Mouse (Mus musculus) 416B (cell line): ENCODE data around the gene C3.

Experiments
- DNase-seq: peaks from one replicate; pipeline ENCODE4 v3.0.0; 2011; ENCODE audit warnings: low read depth

C3 gene

DNA sequence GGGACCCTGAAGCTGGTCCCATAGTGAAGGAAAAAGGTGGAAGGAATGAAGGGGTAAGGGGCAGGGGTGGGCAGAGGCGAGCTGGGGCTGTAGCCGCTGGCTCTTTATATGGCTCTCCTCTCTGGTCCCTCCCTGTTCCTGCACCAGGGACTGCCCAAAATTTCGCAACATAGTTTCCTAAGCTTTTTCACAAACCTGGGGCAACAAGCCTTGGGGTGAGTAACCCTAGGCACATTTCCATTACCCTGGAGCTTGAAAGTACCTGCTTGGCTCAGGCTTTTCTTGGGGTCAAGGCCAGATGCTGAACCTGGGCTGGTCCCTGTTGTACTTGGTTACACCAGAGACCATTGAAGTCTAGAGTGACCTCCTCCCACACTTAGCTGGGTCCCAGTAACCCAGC, at the start of gene C3:
TSS of gene C3 (minus strand) at position 123 of the 400 bp plus-strand sequence.
- peak; percentile 84 for DNase-seq

DNA sequence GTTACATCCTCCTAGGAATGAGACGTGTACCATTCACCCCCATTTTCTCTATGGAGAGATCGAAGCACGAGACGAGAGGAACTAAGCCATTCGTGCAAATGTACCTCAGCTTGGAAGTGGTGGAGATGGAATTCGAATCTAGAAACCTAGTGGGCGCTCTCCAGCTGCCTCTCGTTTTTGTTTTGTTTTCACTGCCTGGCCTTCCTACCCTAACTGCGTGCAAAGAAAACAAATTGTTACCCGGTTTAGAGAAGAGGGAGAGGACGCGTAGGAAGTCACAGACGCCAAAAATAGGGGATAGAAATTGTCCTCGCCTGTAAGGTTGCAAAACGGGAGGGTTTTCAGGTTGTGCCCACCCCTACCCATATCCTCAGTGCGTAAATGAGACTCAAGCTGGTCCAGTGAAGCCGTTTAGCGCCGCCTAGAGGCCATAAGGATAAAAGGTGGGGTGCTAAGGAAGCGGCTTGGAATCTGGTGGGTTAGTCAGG, 48.7 kb upstream of the C3 start:
- DNase-seq: peak; percentile 94

DNA sequence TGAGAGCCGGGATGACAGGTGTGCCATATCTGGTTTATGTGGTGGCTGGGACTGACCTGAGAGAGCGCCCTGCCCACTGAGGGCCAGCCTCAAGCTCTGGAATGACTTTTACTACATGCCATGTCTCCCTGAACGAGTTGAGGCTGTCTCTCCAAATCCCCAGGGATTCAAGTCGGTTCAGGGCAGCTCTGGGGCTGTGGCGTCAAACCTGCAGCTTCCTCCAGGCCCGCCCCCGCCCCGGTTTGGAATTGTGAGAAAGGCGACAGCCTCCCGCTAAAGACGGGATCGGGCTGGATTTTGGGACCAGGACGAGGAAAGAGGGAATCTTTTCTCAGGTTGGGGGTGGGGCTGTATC, 48.0 kb upstream of the C3 start:
- no peak for DNase-seq

DNA sequence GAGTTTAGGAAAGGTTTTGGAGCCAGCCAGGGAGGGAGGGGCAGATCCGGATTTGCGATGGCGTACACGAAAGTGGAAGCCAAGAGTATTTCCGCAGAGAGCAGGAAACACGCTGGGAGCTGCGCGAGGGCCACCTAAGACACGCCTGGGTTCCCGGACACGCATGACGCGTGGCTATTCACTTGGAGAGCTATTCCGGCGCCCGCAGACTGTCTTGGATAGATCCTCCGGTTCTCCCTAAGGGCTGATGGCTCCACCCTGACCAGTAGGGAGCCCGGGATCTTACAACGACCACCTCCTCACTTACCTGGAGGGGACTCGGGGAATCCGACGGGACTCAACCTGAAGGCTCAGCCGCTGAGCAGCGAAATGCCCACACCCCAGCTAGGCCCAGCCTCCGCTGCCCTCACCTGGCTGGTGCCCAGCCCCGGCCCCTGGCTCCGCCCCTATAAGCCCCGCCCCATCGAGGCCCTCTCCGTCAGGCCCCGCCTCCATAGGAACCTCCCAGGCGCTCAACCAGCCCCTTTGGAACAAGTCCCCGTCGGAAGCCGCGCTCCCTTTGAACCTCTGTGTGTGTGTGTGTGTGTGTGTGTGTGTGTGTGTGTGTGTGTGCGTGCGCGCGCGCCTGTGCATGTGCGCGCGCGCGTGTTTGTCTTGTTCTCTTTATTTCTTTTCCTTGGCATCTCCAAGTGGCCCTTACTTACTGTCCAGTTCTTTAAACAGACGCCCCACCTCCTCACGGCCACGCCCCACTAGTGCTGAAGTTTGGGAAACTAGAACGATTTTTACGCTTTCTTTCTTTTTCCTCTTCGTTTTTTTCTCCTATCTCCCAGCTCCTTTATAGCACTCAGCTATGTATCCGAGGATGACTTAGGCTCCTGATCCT, 47.4 kb upstream of the C3 start:
- DNase-seq: peak; percentile 93

GRCm38 (mm10) chr17:57274686-57275085, 46.8 kb upstream of the C3 start:
- peak; percentile 49 for DNase-seq

DNA sequence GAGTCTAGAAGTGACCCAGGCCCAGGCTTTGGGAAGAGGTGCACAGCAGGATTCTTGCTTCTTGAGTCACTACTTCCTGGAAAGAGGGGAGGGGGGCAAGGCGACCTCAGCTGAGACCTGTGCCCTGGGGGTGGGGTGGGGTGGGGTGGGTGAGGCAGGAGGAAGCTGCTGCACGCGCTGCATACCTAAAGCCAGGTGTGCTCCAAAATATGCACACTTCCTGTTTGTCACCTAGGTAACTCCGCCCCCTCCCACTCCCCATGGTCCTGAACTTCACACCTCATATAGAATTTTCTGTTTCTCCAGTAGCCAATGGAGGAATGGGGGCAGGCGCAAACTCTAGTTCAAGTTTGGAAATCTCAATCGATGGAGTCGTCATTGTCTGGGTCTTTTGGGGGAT, 45.9 kb upstream of the C3 start:
- no peak for DNase-seq

DNA sequence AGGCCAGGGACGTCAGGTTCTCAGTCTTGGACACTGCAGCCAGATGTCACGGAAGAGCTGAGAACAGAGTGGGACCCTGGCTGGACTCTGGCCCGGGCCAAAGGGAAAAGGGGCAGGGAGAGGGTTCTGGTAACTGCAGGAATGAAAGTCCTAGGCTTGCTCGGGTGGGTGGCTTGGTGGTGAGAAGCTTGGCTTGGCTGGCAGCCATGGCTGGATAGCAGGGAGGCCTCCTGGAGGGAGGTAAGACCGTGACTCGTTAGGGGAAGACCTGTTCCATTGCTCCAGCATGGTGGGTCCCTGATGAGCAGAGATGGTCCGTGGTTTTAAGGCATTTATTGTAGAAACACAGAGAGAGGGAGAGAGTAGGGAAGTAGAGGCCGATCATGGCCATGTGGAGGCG, 43.4 kb upstream of the C3 start:
- no peak for DNase-seq

DNA sequence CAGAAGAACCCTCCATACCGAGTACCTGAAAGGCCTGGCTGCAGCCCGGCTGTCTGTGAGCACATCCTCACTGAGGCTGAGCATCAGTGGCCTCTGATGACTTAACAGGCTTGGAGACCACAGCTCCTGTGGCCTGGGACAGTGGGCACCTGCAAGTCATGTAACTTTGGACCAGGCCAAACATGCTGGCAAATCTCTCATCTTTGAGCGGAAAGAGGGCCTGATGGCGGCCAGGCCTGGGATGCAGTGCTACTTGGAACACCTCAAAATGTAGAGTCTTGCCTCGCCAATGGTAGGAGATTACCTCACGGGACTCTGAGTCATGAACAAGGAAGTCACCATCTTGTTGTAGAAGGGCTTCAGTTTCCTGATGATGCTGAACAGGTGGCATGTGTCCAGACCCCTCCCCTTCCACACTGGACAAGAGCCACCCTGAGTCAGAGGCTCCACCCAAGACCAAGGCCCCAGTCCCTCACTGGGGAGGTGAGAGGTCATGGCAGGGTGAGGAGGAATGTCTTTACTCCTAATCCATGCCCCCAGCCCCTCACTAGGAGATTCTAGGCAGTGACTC, 39.7 kb upstream of the C3 start:
- DNase-seq: peak; percentile 69

DNA sequence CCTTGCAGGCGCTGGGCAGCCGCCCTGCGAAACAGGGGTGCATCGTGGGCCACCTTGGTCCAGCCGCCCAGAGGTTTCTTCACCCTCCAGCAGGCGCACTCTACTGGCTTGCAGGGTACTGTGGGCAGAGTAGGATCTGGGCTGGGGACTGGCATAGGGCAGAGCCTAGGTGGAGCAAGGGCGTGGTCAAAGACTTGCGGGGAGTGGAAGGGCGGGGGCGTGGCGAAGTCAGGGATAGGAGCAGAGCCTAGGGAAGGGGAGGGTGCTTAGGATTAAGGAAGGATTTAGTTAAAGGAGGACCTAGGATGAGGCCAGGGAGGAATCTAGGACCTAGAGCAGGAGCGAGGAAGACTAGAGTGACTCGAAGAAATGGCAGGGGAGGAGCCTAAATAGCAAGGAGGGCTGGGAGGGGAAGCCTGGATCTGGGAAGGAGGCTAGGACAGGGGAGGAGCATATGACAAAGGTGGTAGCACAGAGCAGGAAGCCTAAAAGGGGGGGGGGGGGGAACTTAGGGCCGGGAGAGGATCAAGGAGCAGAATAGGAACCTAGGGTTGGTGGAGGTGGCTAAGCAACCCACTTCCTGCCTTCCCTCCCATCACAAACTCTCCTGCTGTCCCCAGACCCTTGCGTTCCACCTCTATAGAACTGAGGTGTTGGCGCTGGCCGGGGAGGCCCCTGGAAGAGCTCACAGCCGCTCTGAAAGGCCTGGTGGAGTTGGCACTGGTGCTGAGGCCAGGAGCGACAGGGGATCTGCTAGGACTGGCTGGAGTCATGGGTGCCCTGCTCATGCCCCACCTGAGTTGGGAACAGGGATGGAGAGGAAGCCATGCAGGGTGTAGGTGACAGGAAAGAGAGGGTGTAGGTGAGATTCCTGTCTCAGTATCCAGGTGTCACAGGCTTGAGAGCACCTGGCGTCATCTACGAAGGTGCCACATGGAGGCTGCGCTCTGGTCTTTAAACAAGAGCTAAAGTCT, 37.3 kb upstream of the C3 start:
- DNase-seq: peak; percentile 96

GRCm38 (mm10) chr17:57264164-57264563, 36.2 kb upstream of the C3 start:
- DNase-seq: peak; percentile 92

GRCm38 (mm10) chr17:57262901-57263550, 35.1 kb upstream of the C3 start:
- DNase-seq: no peak

GRCm38 (mm10) chr17:57261796-57262195, 33.9 kb upstream of the C3 start:
- no peak for DNase-seq

GRCm38 (mm10) chr17:57261286-57261685, 33.4 kb upstream of the C3 start:
- no peak for DNase-seq

GRCm38 (mm10) chr17:57260351-57260750, 32.4 kb upstream of the C3 start:
- DNase-seq: no peak

DNA sequence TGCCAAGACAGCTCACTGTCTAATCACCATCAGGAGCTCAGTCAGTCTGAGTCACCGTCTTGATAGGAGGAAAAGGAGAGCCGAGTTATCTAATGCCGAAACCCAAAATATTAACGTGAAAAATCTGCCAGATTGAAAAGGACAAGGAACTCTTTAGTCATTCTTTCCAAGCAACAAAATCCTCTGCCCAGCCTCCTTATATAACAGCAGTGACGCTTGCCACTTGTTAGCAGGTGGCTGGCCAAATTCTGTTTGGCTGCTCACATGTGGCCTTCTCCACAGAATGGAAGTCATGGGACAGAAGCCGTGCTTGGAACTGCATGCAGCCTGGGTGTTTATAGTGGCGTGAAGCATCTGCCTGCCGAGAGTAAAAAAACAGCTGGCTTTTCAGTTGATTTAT, 31.8 kb upstream of the C3 start:
- no peak for DNase-seq

DNA sequence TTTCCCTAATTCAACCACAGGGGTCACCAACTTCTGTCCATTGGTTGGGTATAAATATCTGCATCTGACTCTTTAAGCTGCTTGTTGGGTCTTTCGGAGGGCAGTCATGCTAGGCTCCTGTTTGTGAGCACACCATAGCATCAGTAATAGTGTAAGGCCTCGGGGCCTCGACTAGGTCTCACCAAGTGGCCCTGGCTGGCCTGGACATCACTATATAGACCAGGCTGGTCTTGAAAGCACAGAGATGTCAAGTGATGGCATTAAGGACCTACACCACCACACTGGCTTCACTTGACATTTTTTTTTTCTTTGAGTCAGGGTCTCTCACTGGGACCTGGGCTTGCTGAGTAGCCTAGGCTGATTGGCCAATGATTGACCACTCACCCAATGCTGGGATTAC, 30.3 kb upstream of the C3 start:
- no peak for DNase-seq

DNA sequence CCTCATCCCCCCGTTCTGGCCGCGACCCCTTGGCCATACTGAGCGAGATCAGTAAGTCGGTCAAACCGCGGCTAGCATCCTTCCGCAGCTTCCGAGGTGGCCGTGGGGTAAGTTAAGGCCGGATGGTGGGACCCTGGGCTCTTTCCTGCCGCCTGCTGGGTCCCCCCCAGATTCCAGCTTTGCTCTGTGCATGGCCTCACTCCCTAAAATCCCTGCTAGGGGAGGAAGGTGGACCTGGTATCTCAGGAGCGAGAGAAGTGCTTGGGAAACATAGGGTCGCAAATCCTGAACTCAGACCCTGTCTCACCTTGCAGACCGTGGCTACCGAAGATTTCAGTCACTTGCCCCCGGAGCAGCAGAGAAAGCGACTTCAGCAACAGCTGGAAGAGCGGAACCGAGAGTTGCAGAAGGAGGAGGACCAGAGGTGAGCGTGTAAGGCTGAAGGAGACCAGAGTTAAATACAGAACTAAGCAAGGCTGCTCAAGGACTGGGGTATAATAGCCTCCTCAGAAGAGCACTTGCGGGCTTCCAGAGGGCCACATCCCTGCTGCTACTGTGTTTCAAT, 29.1 kb upstream of the C3 start:
- DNase-seq: no peak

DNA sequence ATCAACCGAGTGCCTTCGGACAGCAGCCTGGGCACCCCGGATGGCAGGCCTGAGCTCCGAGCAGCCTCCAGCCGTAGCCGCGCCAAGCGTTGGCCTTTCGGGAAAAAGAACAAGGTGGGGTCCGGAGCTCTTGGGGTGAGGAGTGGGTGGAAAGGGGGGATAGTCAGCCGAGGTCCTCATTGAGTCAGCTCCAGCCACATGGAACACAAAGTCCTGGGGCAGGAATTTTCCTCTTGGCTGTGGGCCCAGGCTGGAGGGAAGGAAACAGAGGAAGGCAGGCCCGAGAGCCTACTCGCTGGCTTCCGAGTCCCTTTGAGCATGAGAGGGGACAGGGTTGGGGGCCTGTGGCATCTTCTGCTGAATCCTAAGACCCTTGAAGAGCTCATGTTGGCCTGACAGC, 27.4 kb upstream of the C3 start:
- DNase-seq: no peak

- DNase-seq: no peak
Observed at GRCm38 (mm10) chr17:57253306-57253705, 25.4 kb upstream of the C3 start.

DNA sequence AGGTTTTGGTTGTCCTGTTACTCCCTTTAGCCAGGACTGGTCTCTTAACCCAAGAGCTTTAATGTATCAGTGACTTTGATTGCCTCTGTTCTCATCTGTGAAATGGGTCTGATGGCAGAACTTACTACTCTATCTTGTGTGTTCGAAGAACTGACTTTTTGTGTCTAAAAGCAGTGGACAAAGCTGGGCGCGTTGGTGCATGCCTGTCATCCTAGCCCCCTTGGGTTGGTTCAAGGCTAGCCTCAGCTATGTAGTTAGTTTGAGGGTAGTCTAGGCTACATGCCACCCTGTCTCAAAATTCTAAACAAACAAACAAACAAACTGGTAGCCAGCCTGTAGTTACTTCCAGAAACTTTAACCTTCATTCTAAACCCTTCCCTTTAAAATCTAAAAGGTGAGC, 23.5 kb upstream of the C3 start:
- DNase-seq: no peak

DNA sequence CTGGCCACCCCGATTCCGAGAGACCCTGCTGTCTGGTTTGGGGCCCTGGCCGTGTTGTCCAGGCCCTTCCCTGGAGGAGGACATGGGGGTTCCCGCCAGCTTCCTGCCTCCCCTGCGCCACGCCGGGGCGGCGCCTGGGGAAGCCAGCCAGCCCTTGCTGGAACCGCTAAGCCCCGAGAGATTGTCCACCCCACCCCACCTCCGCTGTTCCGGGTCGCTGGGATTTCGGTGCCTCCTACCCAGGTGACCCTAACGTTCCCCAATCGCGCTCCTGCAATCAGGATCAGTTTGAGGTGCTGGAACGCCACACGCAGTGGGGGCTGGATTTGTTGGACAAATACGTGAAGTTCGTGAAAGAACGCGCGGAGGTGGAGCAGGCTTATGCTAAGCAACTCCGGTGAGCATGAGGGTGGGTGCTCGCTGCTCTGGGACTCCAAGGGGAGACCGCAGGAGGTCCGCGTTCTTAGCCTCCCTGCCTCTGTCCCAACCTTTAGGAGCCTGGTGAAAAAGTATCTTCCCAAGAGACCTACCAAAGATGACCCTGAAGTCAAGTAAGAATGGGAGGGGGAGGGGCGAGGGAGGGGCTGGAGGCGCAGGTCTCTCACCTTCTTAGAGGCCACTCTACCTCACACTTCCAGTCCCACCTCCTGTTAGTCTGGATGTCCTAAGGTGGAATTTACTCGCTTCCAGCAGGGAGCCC, 22.7 kb upstream of the C3 start:
- DNase-seq: no peak
